Mouse (Mus musculus): Measurements from ENCODE around the gene Baz1b. TPM values are rescaled to one million over a fixed set of nuclear protein-coding genes. Genes with fewer than 3 reads are reported as not detected.

Gene Baz1b
- total RNA-seq, 1 experiment: 70.1 TPM

- H3K36me3 ChIP-seq (ENCODE audit: control insufficient read depth, insufficient read depth, low read length, poor library complexity, severe bottlenecking): peaks cover 56% of the 10 kb centered on the region
Measured at GRCm38 (mm10) chr5:135156496-135156895, 30.6 kb upstream of the Baz1b start.

GRCm38 (mm10) chr5:135161221-135161620 is 25.8 kb upstream of the Baz1b start:
- DNase-seq (ENCODE audit: low read depth, low spot score): no peak
- Histone ChIP-seq H3K4me1 (ENCODE audit: control insufficient read depth in 2 of 2, insufficient read depth in 2 of 2, low read length in 2 of 2, poor library complexity in 1 of 2) (no peaks in the 10 kb centered on the region), H3K9me3 (ENCODE audit: control insufficient read depth, insufficient read depth, low read depth, low read length) (no peaks in the 10 kb centered on the region), H3K9ac (ENCODE audit: insufficient read depth, low read depth, low read length, poor library complexity, severe bottlenecking) (no peak overlapping the region), H3K4me3 (ENCODE audit: insufficient read depth in 1 of 2, low read depth in 1 of 2, low read length in 2 of 2, poor library complexity in 1 of 2, severe bottlenecking in 1 of 2) (no peak overlapping the region), H3K36me3 (ENCODE audit: control insufficient read depth, insufficient read depth, low read length, poor library complexity, severe bottlenecking) (peaks cover 37% of the 10 kb centered on the region), H3K27ac (ENCODE audit: insufficient read depth, low read depth, low read length, poor library complexity, severe bottlenecking) (no peak overlapping the region)
- in situ Hi-C loops (cut with MboI; ENCODE audit: low sequenced_read_pairs in 2 of 2, unreplicated experiment in 2 of 2): no loop called here
- TF ChIP-seq HCFC1 (IDR thresholded peaks at IDR 0.05; ENCODE audit: borderline replicate concordance, insufficient read depth, low read length) (no peak), MAFK (IDR thresholded peaks at IDR 0.05; ENCODE audit: insufficient read depth, low read depth, low read length) (no peak), CHD2 (IDR thresholded peaks at IDR 0.05; ENCODE audit: low read depth, low read length) (no peak), ZC3H11A (IDR thresholded peaks at IDR 0.05; ENCODE audit: borderline replicate concordance, low read depth, low read length) (no peak), ZNF384 (IDR thresholded peaks at IDR 0.05; ENCODE audit: low read depth, low read length) (no peak)

More at GRCm38 (mm10) chr5:135156496-135156895, 30.6 kb upstream of the Baz1b start:
- DNase-seq (ENCODE audit: low read depth, low spot score): no peak
- H3K9me3 ChIP-seq (ENCODE audit: control insufficient read depth, insufficient read depth, low read depth, low read length): no peaks in the 10 kb centered on the region
- H3K9ac ChIP-seq (ENCODE audit: insufficient read depth, low read depth, low read length, poor library complexity, severe bottlenecking): no peak overlapping the region
- TF ChIP-seq ZNF384 (IDR thresholded peaks at IDR 0.05; ENCODE audit: low read depth, low read length) (no peak), ZC3H11A (IDR thresholded peaks at IDR 0.05; ENCODE audit: borderline replicate concordance, low read depth, low read length) (no peak), CHD2 (IDR thresholded peaks at IDR 0.05; ENCODE audit: low read depth, low read length) (no peak), HCFC1 (IDR thresholded peaks at IDR 0.05; ENCODE audit: borderline replicate concordance, insufficient read depth, low read length) (no peak), MAFK (IDR thresholded peaks at IDR 0.05; ENCODE audit: insufficient read depth, low read depth, low read length) (no peak)
- no peak overlapping the region; the same call in 1 of the 2 replicates for H3K27ac ChIP-seq (ENCODE audit: insufficient read depth, low read depth, low read length, poor library complexity, severe bottlenecking)
- no peak overlapping the region for H3K4me3 ChIP-seq (ENCODE audit: insufficient read depth in 1 of 2, low read depth in 1 of 2, low read length in 2 of 2, poor library complexity in 1 of 2, severe bottlenecking in 1 of 2)
- in situ Hi-C loops (cut with MboI; ENCODE audit: low sequenced_read_pairs in 2 of 2, unreplicated experiment in 2 of 2): no loop called here
- H3K4me1 ChIP-seq (ENCODE audit: control insufficient read depth in 2 of 2, insufficient read depth in 2 of 2, low read length in 2 of 2, poor library complexity in 1 of 2): no peaks in the 10 kb centered on the region; a peak in 1 of 4 replicates

DNA sequence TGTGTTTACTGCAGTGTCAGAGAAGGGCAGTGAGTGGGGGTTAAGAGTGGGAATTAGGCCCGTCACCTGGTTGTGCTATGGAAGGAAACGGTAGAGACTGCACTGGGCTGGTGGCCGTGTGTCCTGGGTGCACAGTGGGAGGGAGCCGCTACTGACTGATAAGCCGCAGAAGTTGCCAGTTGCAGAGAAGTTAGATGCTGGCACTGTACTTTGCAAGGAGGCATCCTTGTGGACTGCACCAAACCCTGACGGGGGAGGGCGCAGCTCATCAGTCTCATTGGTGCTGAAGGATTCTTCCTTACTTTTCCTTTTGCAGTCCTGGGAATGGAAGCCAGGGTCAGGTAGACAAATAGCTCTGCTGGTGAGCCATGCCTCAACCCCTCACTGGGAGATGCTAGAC is 25.4 kb upstream of the Baz1b start:
- no peak overlapping the region for H3K9ac ChIP-seq (ENCODE audit: insufficient read depth, low read depth, low read length, poor library complexity, severe bottlenecking)
- no peak overlapping the region for H3K27ac ChIP-seq (ENCODE audit: insufficient read depth, low read depth, low read length, poor library complexity, severe bottlenecking)
- no peak for DNase-seq (ENCODE audit: low read depth, low spot score)
- no peak for TF ChIP-seq HCFC1 (IDR thresholded peaks at IDR 0.05; ENCODE audit: borderline replicate concordance, insufficient read depth, low read length)
- no peak for TF ChIP-seq CHD2 (IDR thresholded peaks at IDR 0.05; ENCODE audit: low read depth, low read length)
- no peak for TF ChIP-seq ZC3H11A (IDR thresholded peaks at IDR 0.05; ENCODE audit: borderline replicate concordance, low read depth, low read length)
- no peak for TF ChIP-seq MAFK (IDR thresholded peaks at IDR 0.05; ENCODE audit: insufficient read depth, low read depth, low read length)
- no peak for TF ChIP-seq ZNF384 (IDR thresholded peaks at IDR 0.05; ENCODE audit: low read depth, low read length)
- H3K36me3 ChIP-seq (ENCODE audit: control insufficient read depth, insufficient read depth, low read length, poor library complexity, severe bottlenecking): peaks cover 33% of the 10 kb centered on the region
- H3K4me1 ChIP-seq (ENCODE audit: control insufficient read depth in 2 of 2, insufficient read depth in 2 of 2, low read length in 2 of 2, poor library complexity in 1 of 2): no peaks in the 10 kb centered on the region; a peak in 1 of 4 replicates
- in situ Hi-C loops (cut with MboI; ENCODE audit: low sequenced_read_pairs in 2 of 2, unreplicated experiment in 2 of 2): no loop called here
- H3K9me3 ChIP-seq (ENCODE audit: control insufficient read depth, insufficient read depth, low read depth, low read length): no peaks in the 10 kb centered on the region
- H3K4me3 ChIP-seq (ENCODE audit: insufficient read depth in 1 of 2, low read depth in 1 of 2, low read length in 2 of 2, poor library complexity in 1 of 2, severe bottlenecking in 1 of 2): no peak overlapping the region

- DNase-seq (ENCODE audit: low read depth, low spot score): no peak
- Histone ChIP-seq H3K9ac (ENCODE audit: insufficient read depth, low read depth, low read length, poor library complexity, severe bottlenecking) (no peak overlapping the region), H3K36me3 (ENCODE audit: control insufficient read depth, insufficient read depth, low read length, poor library complexity, severe bottlenecking) (peaks cover 29% of the 10 kb centered on the region), H3K4me1 (ENCODE audit: control insufficient read depth in 2 of 2, insufficient read depth in 2 of 2, low read length in 2 of 2, poor library complexity in 1 of 2) (peaks cover 0 to 2% of the 10 kb centered on the region in 2 experiments; a peak in 1 of 4 replicates), H3K9me3 (ENCODE audit: control insufficient read depth, insufficient read depth, low read depth, low read length) (no peaks in the 10 kb centered on the region), H3K27ac (ENCODE audit: insufficient read depth, low read depth, low read length, poor library complexity, severe bottlenecking) (no peak overlapping the region), H3K4me3 (ENCODE audit: insufficient read depth in 1 of 2, low read depth in 1 of 2, low read length in 2 of 2, poor library complexity in 1 of 2, severe bottlenecking in 1 of 2) (no peak overlapping the region)
- in situ Hi-C loops (cut with MboI; ENCODE audit: low sequenced_read_pairs in 2 of 2, unreplicated experiment in 2 of 2): no loop called here
- no peak for TF ChIP-seq MAFK (IDR thresholded peaks at IDR 0.05; ENCODE audit: insufficient read depth, low read depth, low read length)
- TF ChIP-seq ZNF384 (IDR thresholded peaks at IDR 0.05; ENCODE audit: low read depth, low read length): no peak
Measured at GRCm38 (mm10) chr5:135162361-135162760, 24.7 kb upstream of the Baz1b start.

DNA sequence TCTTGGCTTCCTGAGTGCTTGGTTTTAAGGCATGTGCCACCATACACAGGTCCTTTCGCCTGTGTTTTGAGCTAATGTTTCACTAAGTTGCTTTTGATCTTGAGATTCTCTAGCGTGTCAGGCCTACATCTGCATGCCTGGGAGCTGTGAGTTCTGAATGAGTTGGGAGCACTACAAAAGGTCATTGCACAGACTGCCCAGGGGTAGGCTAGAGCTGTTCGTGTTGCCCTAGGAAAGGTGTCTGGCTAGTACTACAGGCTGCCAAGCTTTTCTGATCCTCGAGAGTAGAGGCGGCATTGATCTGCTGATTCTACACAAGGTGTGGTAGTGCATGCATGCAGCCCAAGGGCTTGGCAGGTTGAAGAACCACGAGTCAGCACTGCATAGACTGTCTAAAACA is 24.2 kb upstream of the Baz1b start:
- in situ Hi-C loops (cut with MboI; ENCODE audit: low sequenced_read_pairs in 2 of 2, unreplicated experiment in 2 of 2): no loop called here
- Histone ChIP-seq H3K4me1 (ENCODE audit: control insufficient read depth in 2 of 2, insufficient read depth in 2 of 2, low read length in 2 of 2, poor library complexity in 1 of 2) (peaks cover 0 to 3% of the 10 kb centered on the region in 2 experiments; a peak in 1 of 4 replicates), H3K27ac (ENCODE audit: insufficient read depth, low read depth, low read length, poor library complexity, severe bottlenecking) (no peak overlapping the region), H3K9ac (ENCODE audit: insufficient read depth, low read depth, low read length, poor library complexity, severe bottlenecking) (no peak overlapping the region), H3K36me3 (ENCODE audit: control insufficient read depth, insufficient read depth, low read length, poor library complexity, severe bottlenecking) (peaks cover 26% of the 10 kb centered on the region), H3K4me3 (ENCODE audit: insufficient read depth in 1 of 2, low read depth in 1 of 2, low read length in 2 of 2, poor library complexity in 1 of 2, severe bottlenecking in 1 of 2) (no peak overlapping the region), H3K9me3 (ENCODE audit: control insufficient read depth, insufficient read depth, low read depth, low read length) (no peaks in the 10 kb centered on the region)
- no peak for DNase-seq (ENCODE audit: low read depth, low spot score)
- TF ChIP-seq MAFK (IDR thresholded peaks at IDR 0.05; ENCODE audit: insufficient read depth, low read depth, low read length): no peak
- no peak for TF ChIP-seq ZNF384 (IDR thresholded peaks at IDR 0.05; ENCODE audit: low read depth, low read length)
- no peak for TF ChIP-seq CHD2 (IDR thresholded peaks at IDR 0.05; ENCODE audit: low read depth, low read length)
- TF ChIP-seq ZC3H11A (IDR thresholded peaks at IDR 0.05; ENCODE audit: borderline replicate concordance, low read depth, low read length): no peak
- TF ChIP-seq HCFC1 (IDR thresholded peaks at IDR 0.05; ENCODE audit: borderline replicate concordance, insufficient read depth, low read length): no peak

All from ES-E14 (cell line).